Mouse (Mus musculus) forebrain, embryonic 10.5 days (tissue): ENCODE data around the gene Crybb3. TPM values are rescaled to one million over a fixed set of nuclear protein-coding genes. Genes with fewer than 3 reads are reported as not detected.

Source experiments
- DNase-seq: peaks from one replicate; pipeline ENCODE4 v3.0.0-alpha.2; 2017; ENCODE audit warnings: low spot score; ENCODE audit errors: extremely low spot score
- H3K27ac ChIP-seq: fragments of 300-500 bp; sonication (generic); 2 replicates; pipeline ENCODE4 v1.5.1; 2016; ENCODE audit warnings: mild to moderate bottlenecking
- H3K27me3 ChIP-seq: fragments of 300-500 bp; sonication (generic); 2 replicates; pipeline ENCODE4 v1.6.1; 2016; ENCODE audit warnings: mild to moderate bottlenecking; ENCODE audit not compliant: poor library complexity, severe bottlenecking
- H3K36me3 ChIP-seq: fragments of 300-500 bp; sonication (generic); replicated peaks from 2 replicates; pipeline ENCODE4 v1.6.1; 2016; ENCODE audit warnings: mild to moderate bottlenecking, moderate library complexity
- H3K4me1 ChIP-seq: fragments of 300-500 bp; sonication (generic); 2 replicates; pipeline ENCODE4 v1.6.1; 2016
- H3K4me3 ChIP-seq: fragments of 300-500 bp; sonication (generic); 2 replicates; pipeline ENCODE4 v1.5.1; 2016; ENCODE audit warnings: mild to moderate bottlenecking, moderate library complexity
- H3K9me3 ChIP-seq: fragments of 300-500 bp; sonication (generic); 2 replicates; pipeline ENCODE4 v1.6.1; 2016; ENCODE audit warnings: mild to moderate bottlenecking, moderate library complexity
- WGBS: fragments of 180-500 bp; shearing (Covaris S2); methylation state at CpG from one replicate; pipeline ENCODE4 v1.1.7; 2016; 5-methylcytosine and 5-hydroxymethylcytosine counted together
- polyA plus RNA-seq: library from polyadenylated mRNA; unstranded; fragments of >200 nt; fragmentation: Nextera tagmentation; extraction: Ambion mirVana; gene quantifications from 2 replicates; pipeline ENCODE4 v1.2.1, GENCODE M21; 2016

Gene Crybb3
- 1.0 TPM in 2 replicates for polyA plus RNA-seq

GRCm38 (mm10) chr5:113081439-113081838 lies at the start of gene Crybb3:
Crybb3 (minus strand) TSS chr5:113081584.
- WGBS: 93% methylated on average over 8 of the region's 8 CpGs
- Histone ChIP-seq H3K36me3 (no peaks in the 10 kb centered on the region), H3K27ac (no peak within 1 kb of the TSS), H3K27me3 (peaks cover 4% of the 10 kb centered on the region), H3K4me1 (peaks cover 7% of the 10 kb centered on the region), H3K9me3 (no peaks in the 10 kb centered on the region), H3K4me3 (no peak within 1 kb of the TSS)
- DNase-seq: no peak

GRCm38 (mm10) chr5:113128426-113128825 lies 47.0 kb upstream of the Crybb3 start:
- peaks cover 43% of the 10 kb centered on the region for H3K4me1 ChIP-seq
- H3K27me3 ChIP-seq: no peaks in the 10 kb centered on the region
- H3K4me3 ChIP-seq: no peak overlapping the region
- 75% methylated on average over 4 of the region's 4 CpGs for WGBS
- no peak for DNase-seq
- no peaks in the 10 kb centered on the region for H3K36me3 ChIP-seq
- H3K9me3 ChIP-seq: peaks cover 4% of the 10 kb centered on the region; the same call in 1 of the 2 replicates
- peak overlapping the region; percentile 73; the same call in 1 of the 2 replicates for H3K27ac ChIP-seq

GRCm38 (mm10) chr5:113126476-113126875 lies 45.1 kb upstream of the Crybb3 start:
- H3K36me3 ChIP-seq: no peaks in the 10 kb centered on the region
- peaks cover 39% of the 10 kb centered on the region for H3K4me1 ChIP-seq
- H3K4me3 ChIP-seq: no peak overlapping the region
- WGBS: 94% methylated on average over 12 of the region's 12 CpGs
- peaks cover 4% of the 10 kb centered on the region; the same call in 1 of the 2 replicates for H3K9me3 ChIP-seq
- 0 out of 2 replicates have a peak overlapping the region, but pooled peaks have one; percentile 30 for H3K27ac ChIP-seq
- H3K27me3 ChIP-seq: no peaks in the 10 kb centered on the region
- no peak for DNase-seq

- Histone ChIP-seq H3K27ac (no peak overlapping the region), H3K4me1 (peaks cover 65% of the 10 kb centered on the region), H3K4me3 (no peak overlapping the region), H3K27me3 (no peaks in the 10 kb centered on the region), H3K9me3 (peaks cover 4% of the 10 kb centered on the region; the same call in 1 of the 2 replicates), H3K36me3 (no peaks in the 10 kb centered on the region)
- WGBS: 86% methylated on average over 10 of the region's 10 CpGs
- no peak for DNase-seq
Measured at GRCm38 (mm10) chr5:113123693-113124092, 42.3 kb upstream of the Crybb3 start.

GRCm38 (mm10) chr5:113122326-113123054 lies 41.1 kb upstream of the Crybb3 start:
- no peak overlapping the region for H3K4me3 ChIP-seq
- no peak overlapping the region for H3K27ac ChIP-seq
- no peak for DNase-seq
- H3K36me3 ChIP-seq: no peaks in the 10 kb centered on the region
- peaks cover 61% of the 10 kb centered on the region for H3K4me1 ChIP-seq
- H3K9me3 ChIP-seq: peaks cover 4% of the 10 kb centered on the region; the same call in 1 of the 2 replicates
- no peaks in the 10 kb centered on the region for H3K27me3 ChIP-seq
- 55% methylated on average over 12 of the region's 12 CpGs for WGBS

GRCm38 (mm10) chr5:113121591-113121875 lies 40.1 kb upstream of the Crybb3 start:
- 78% methylated on average over 6 of the region's 6 CpGs for WGBS
- peaks cover 59% of the 10 kb centered on the region for H3K4me1 ChIP-seq

GRCm38 (mm10) chr5:113120741-113121590 lies 39.6 kb upstream of the Crybb3 start:
- H3K4me1 ChIP-seq: peaks cover 62% of the 10 kb centered on the region
- no peak overlapping the region for H3K4me3 ChIP-seq
- H3K27ac ChIP-seq: peak overlapping the region; percentile 63
- peaks cover 4% of the 10 kb centered on the region; the same call in 1 of the 2 replicates for H3K9me3 ChIP-seq
- WGBS: 42% methylated on average over 15 of the region's 15 CpGs
- H3K27me3 ChIP-seq: no peaks in the 10 kb centered on the region
- DNase-seq: no peak
- no peaks in the 10 kb centered on the region for H3K36me3 ChIP-seq

More at GRCm38 (mm10) chr5:113121591-113121875, 40.1 kb upstream of the Crybb3 start:
- peak overlapping the region; percentile 63 for H3K27ac ChIP-seq
- no peaks in the 10 kb centered on the region for H3K27me3 ChIP-seq
- no peak overlapping the region for H3K4me3 ChIP-seq
- DNase-seq: no peak
- no peaks in the 10 kb centered on the region for H3K36me3 ChIP-seq
- peaks cover 4% of the 10 kb centered on the region; the same call in 1 of the 2 replicates for H3K9me3 ChIP-seq

GRCm38 (mm10) chr5:113119861-113120465 lies 38.6 kb upstream of the Crybb3 start:
- no peaks in the 10 kb centered on the region for H3K9me3 ChIP-seq
- no peak for DNase-seq
- no peaks in the 10 kb centered on the region for H3K27me3 ChIP-seq
- no peaks in the 10 kb centered on the region for H3K36me3 ChIP-seq
- H3K4me1 ChIP-seq: peaks cover 72% of the 10 kb centered on the region
- 44% methylated on average over 13 of the region's 13 CpGs for WGBS
- H3K27ac ChIP-seq: peak overlapping the region; percentile 63; the same call in 1 of the 2 replicates
- H3K4me3 ChIP-seq: no peak overlapping the region

- Histone ChIP-seq H3K27ac (peak overlapping the region; percentile 63; the same call in 1 of the 2 replicates), H3K4me1 (peaks cover 78% of the 10 kb centered on the region)
Measured at GRCm38 (mm10) chr5:113119291-113119690, 37.9 kb upstream of the Crybb3 start.

GRCm38 (mm10) chr5:113118695-113119094 lies 37.3 kb upstream of the Crybb3 start:
- WGBS: 53% methylated on average over 6 of the region's 6 CpGs

More at GRCm38 (mm10) chr5:113119291-113119690, 37.9 kb upstream of the Crybb3 start:
- H3K36me3 ChIP-seq: no peaks in the 10 kb centered on the region
- H3K27me3 ChIP-seq: no peaks in the 10 kb centered on the region
- DNase-seq: no peak
- no peak overlapping the region for H3K4me3 ChIP-seq
- no peaks in the 10 kb centered on the region for H3K9me3 ChIP-seq
- 78% methylated on average over 9 of the region's 9 CpGs for whole genome bisulfite sequencing

GRCm38 (mm10) chr5:113117361-113117760 lies 36.0 kb upstream of the Crybb3 start:
- Histone ChIP-seq H3K27me3 (no peaks in the 10 kb centered on the region), H3K9me3 (no peaks in the 10 kb centered on the region), H3K4me3 (no peak overlapping the region), H3K4me1 (peaks cover 82% of the 10 kb centered on the region), H3K36me3 (no peaks in the 10 kb centered on the region), H3K27ac (peak overlapping the region; percentile 30; the same call in 1 of the 2 replicates)
- DNase-seq: no peak
- WGBS: 90% methylated on average over 5 of the region's 5 CpGs

More at GRCm38 (mm10) chr5:113118695-113119094, 37.3 kb upstream of the Crybb3 start:
- Histone ChIP-seq H3K9me3 (no peaks in the 10 kb centered on the region), H3K4me3 (no peak overlapping the region), H3K27me3 (no peaks in the 10 kb centered on the region), H3K4me1 (peaks cover 78% of the 10 kb centered on the region), H3K27ac (peak overlapping the region; percentile 35; the same call in 1 of the 2 replicates), H3K36me3 (no peaks in the 10 kb centered on the region)
- no peak for DNase-seq

GRCm38 (mm10) chr5:113115896-113116295 lies 34.5 kb upstream of the Crybb3 start:
- no peak for DNase-seq
- H3K9me3 ChIP-seq: no peaks in the 10 kb centered on the region
- no peak overlapping the region for H3K4me3 ChIP-seq
- no peaks in the 10 kb centered on the region for H3K36me3 ChIP-seq
- no peak overlapping the region for H3K27ac ChIP-seq
- H3K4me1 ChIP-seq: peaks cover 76% of the 10 kb centered on the region
- WGBS: 66% methylated on average over 10 of the region's 10 CpGs
- no peaks in the 10 kb centered on the region for H3K27me3 ChIP-seq
